In the genomic region with DNA sequence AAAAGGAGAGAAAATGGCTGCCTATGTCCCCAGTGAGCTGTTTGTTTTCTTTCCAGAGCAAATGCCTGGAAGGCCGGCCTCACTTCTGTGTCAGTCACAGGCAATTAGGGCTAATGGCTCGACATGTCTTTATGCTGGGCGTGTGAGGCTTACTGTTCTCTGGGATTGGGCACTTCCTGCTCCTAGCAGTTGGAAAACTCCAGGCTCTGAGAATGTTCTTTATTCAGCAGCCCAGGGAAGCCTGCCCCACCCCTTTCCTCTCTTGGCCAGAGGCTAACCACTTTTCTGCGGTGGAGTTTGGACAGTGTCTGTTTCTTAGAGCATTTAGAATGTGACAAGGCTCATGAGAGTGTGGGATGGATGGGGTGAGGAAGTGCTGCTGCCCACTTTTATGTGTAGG, we compare ENCODE assay signal across 8 mouse cellular contexts.
A peak's percentile ranks its signal among the peaks of the same experiment; 100 is the strongest.
DNase-seq lines count a peak whose midpoint lies in the region; ATAC-seq and TF ChIP-seq lines count a peak whose summit lies in the region.

No protein-coding gene starts in this region.

- no peaks in the 10 kb centered on the region for H3K27me3 ChIP-seq in forebrain, embryonic 13.5 days
- no peaks in the 10 kb centered on the region for H3K27me3 ChIP-seq in forebrain, embryonic 11.5 days (ENCODE audit: control insufficient read depth, insufficient read depth, low read length)
- no peaks in the 10 kb centered on the region for H3K27me3 ChIP-seq in heart, embryonic 12.5 days (replicated peaks)
- no peaks in the 10 kb centered on the region for H3K27me3 ChIP-seq in kidney, postnatal 0 days (ENCODE audit: insufficient read depth, low read length)
- no peaks in the 10 kb centered on the region for H3K27me3 ChIP-seq in neural tube, embryonic 15.5 days (replicated peaks)

- H3K9me3 ChIP-seq in forebrain, embryonic 13.5 days (replicated peaks): no peaks in the 10 kb centered on the region
- no peaks in the 10 kb centered on the region for H3K9me3 ChIP-seq in forebrain, embryonic 11.5 days (ENCODE audit: control insufficient read depth, low read length)
- no peaks in the 10 kb centered on the region for H3K9me3 ChIP-seq in heart, embryonic 12.5 days (replicated peaks)
- no peaks in the 10 kb centered on the region for H3K9me3 ChIP-seq in kidney, postnatal 0 days (replicated peaks; ENCODE audit: low read length)
- no peaks in the 10 kb centered on the region for H3K9me3 ChIP-seq in neural tube, embryonic 15.5 days (replicated peaks)

- TF ChIP-seq CTCF in kidney, postnatal 0 days (IDR thresholded peaks at IDR 0.05; ENCODE audit: low read depth): no peak

- no peak for DNase-seq in forebrain, embryonic 11.5 days (ENCODE audit: low spot score)
- peak; percentile 71 for DNase-seq in embryo, embryonic 10.5 days (ENCODE audit: low spot score)
- DNase-seq in kidney, postnatal 0 days (ENCODE audit: low spot score): peak; percentile 68
- DNase-seq in cerebellum, adult 9-10 months: no peak
- DNase-seq in spleen, adult 12 weeks (ENCODE audit: low spot score): no peak

- H3K4me3 ChIP-seq in forebrain, embryonic 13.5 days: no peak overlapping the region
- H3K4me3 ChIP-seq in forebrain, embryonic 11.5 days (ENCODE audit: low read depth, low read length): no peak overlapping the region
- no peak overlapping the region for H3K4me3 ChIP-seq in heart, embryonic 12.5 days
- no peak overlapping the region for H3K4me3 ChIP-seq in kidney, postnatal 0 days (replicated peaks; ENCODE audit: low read depth, low read length)
- H3K4me3 ChIP-seq in neural tube, embryonic 15.5 days (replicated peaks): no peak overlapping the region

- WGBS in forebrain, embryonic 13.5 days: 21% methylated on average over 4 of the region's 4 CpGs
- 30% methylated on average over 4 of the region's 4 CpGs for WGBS in forebrain, embryonic 11.5 days
- WGBS in heart, embryonic 12.5 days: 20% methylated on average over 4 of the region's 4 CpGs
- WGBS in kidney, postnatal 0 days: 10% methylated on average over 4 of the region's 4 CpGs
- WGBS in neural tube, embryonic 15.5 days: 18% methylated on average over 4 of the region's 4 CpGs

- peaks cover 12% of the 10 kb centered on the region; the same call in 1 of the 2 replicates for H3K36me3 ChIP-seq in forebrain, embryonic 13.5 days (ENCODE audit: poor library complexity, severe bottlenecking)
- H3K36me3 ChIP-seq in forebrain, embryonic 11.5 days (ENCODE audit: control insufficient read depth, insufficient read depth, low read length): no peaks in the 10 kb centered on the region
- peaks cover 5% of the 10 kb centered on the region; the same call in 1 of the 2 replicates for H3K36me3 ChIP-seq in heart, embryonic 12.5 days
- H3K36me3 ChIP-seq in kidney, postnatal 0 days (ENCODE audit: insufficient read depth, low read length): 0 out of 2 replicates have a peak, but pooled peaks cover 3% of the 10 kb centered on the region
- peaks cover 6% of the 10 kb centered on the region for H3K36me3 ChIP-seq in neural tube, embryonic 15.5 days

- peak; percentile 63; the same call in 1 of the 2 replicates for ATAC-seq in forebrain, embryonic 13.5 days
- ATAC-seq in forebrain, embryonic 11.5 days (replicated peaks; ENCODE audit: low FRiP score): no peak
- ATAC-seq in heart, embryonic 12.5 days (ENCODE audit: insufficient number of reproducible peaks, low FRiP score): peak; percentile 66; the same call in 1 of the 2 replicates
- no peak for ATAC-seq in kidney, postnatal 0 days (replicated peaks; ENCODE audit: low FRiP score, low read depth)
- peak; percentile 47; the same call in 1 of the 2 replicates for ATAC-seq in neural tube, embryonic 15.5 days (ENCODE audit: low FRiP score)

- H3K9ac ChIP-seq in forebrain, embryonic 13.5 days: no peak overlapping the region
- no peak overlapping the region for H3K9ac ChIP-seq in forebrain, embryonic 11.5 days (ENCODE audit: low read length)
- H3K9ac ChIP-seq in heart, embryonic 12.5 days: no peak overlapping the region
- H3K9ac ChIP-seq in kidney, postnatal 0 days (ENCODE audit: low read depth, low read length): no peak overlapping the region
- no peak overlapping the region for H3K9ac ChIP-seq in neural tube, embryonic 15.5 days (replicated peaks)

- H3K4me1 ChIP-seq in forebrain, embryonic 13.5 days: peaks cover 13% of the 10 kb centered on the region
- no peaks in the 10 kb centered on the region; the same call in 1 of the 2 replicates for H3K4me1 ChIP-seq in forebrain, embryonic 11.5 days (replicated peaks; ENCODE audit: control insufficient read depth, insufficient read depth, low read length)
- H3K4me1 ChIP-seq in heart, embryonic 12.5 days (replicated peaks): peaks cover 16% of the 10 kb centered on the region; the same call in 1 of the 2 replicates
- H3K4me1 ChIP-seq in kidney, postnatal 0 days (replicated peaks; ENCODE audit: insufficient read depth, low read length): 0 out of 2 replicates have a peak, but pooled peaks cover 4% of the 10 kb centered on the region
- peaks cover 13% of the 10 kb centered on the region for H3K4me1 ChIP-seq in neural tube, embryonic 15.5 days

- no peak overlapping the region for H3K27ac ChIP-seq in forebrain, embryonic 13.5 days
- no peak overlapping the region for H3K27ac ChIP-seq in forebrain, embryonic 11.5 days (ENCODE audit: low read depth, low read length)
- H3K27ac ChIP-seq in heart, embryonic 12.5 days (ENCODE audit: poor library complexity, severe bottlenecking): no peak overlapping the region
- H3K27ac ChIP-seq in kidney, postnatal 0 days: peak overlapping the region; percentile 6; the same call in 1 of the 2 replicates
- H3K27ac ChIP-seq in neural tube, embryonic 15.5 days (replicated peaks): peak overlapping the region; percentile 70

- H3K4me2 ChIP-seq in forebrain, embryonic 13.5 days: no peak overlapping the region
- H3K4me2 ChIP-seq in forebrain, embryonic 11.5 days (ENCODE audit: low read depth, low read length, severe bottlenecking): no peak overlapping the region
- no peak overlapping the region for H3K4me2 ChIP-seq in heart, embryonic 12.5 days
- H3K4me2 ChIP-seq in kidney, postnatal 0 days (ENCODE audit: low read length): no peak overlapping the region
- H3K4me2 ChIP-seq in neural tube, embryonic 15.5 days: no peak overlapping the region

Comparison
In these comparisons a context has a peak if more than half of its experiments do, and no peak if none do; other contexts are left out.
1. ATAC-seq: peak in forebrain, embryonic 13.5 days (single experiment), heart, embryonic 12.5 days (single experiment) and neural tube, embryonic 15.5 days (single experiment); none in forebrain, embryonic 11.5 days (single experiment) and kidney, postnatal 0 days (single experiment).
2. H3K27ac ChIP-seq: peak in kidney, postnatal 0 days (single experiment) and neural tube, embryonic 15.5 days (single experiment); none in forebrain, embryonic 13.5 days (single experiment), forebrain, embryonic 11.5 days (single experiment) and heart, embryonic 12.5 days (single experiment).
3. DNase-seq: peak in embryo, embryonic 10.5 days (single experiment) and kidney, postnatal 0 days (single experiment); none in forebrain, embryonic 11.5 days (single experiment), cerebellum, adult 9-10 months (single experiment) and spleen, adult 12 weeks (single experiment).